Mouse (Mus musculus): ENCODE data around the gene Nppb. TPM values are rescaled to one million over a fixed set of nuclear protein-coding genes. Genes with fewer than 3 reads are reported as not detected.
A peak's percentile ranks its signal among the peaks of the same experiment; 100 is the strongest.

Gene Nppb
- total and polyA plus RNA-seq, 3 experiments = not detected

- TF ChIP-seq RCOR1 (conservative IDR thresholded peaks at IDR 0.05; ENCODE audit: low read depth, low read length) (no peak), JUN (IDR thresholded peaks at IDR 0.05; ENCODE audit: insufficient read depth, low read depth, low read length) (no peak)
Measured at GRCm38 (mm10) chr4:147978391-147978790, 7.2 kb upstream of the Nppb start (continued).

GRCm38 (mm10) chr4:147979441-147979860 is 6.1 kb upstream of the Nppb start:
- H3K9ac ChIP-seq (ENCODE audit: insufficient read depth, low read depth) = no peak overlapping the region
- H3K79me2 ChIP-seq (replicated peaks; ENCODE audit: control insufficient read depth, extremely low read depth, insufficient read depth, poor library complexity, severe bottlenecking) = no peaks in the 10 kb centered on the region
- H3K4me2 ChIP-seq (ENCODE audit: insufficient read depth, low read depth, poor library complexity, severe bottlenecking) = no peak overlapping the region
- no peak for TF ChIP-seq UBTF (IDR thresholded peaks at IDR 0.05; ENCODE audit: low read depth, low read length)
- no peak overlapping the region for H3K4me3 ChIP-seq (replicated peaks in 1 of 3; ENCODE audit: low read depth in 2 of 3, low read length in 2 of 3, poor library complexity in 1 of 3)
- H3K27me3 ChIP-seq (replicated peaks) = peaks cover 79% of the 10 kb centered on the region
- H3K27ac ChIP-seq (ENCODE audit: insufficient read depth, low read depth) = no peak overlapping the region
- H3K9me3 ChIP-seq (replicated peaks; ENCODE audit: low read length) = peaks cover 11% of the 10 kb centered on the region
- dilution Hi-C loops (cut with MboI; ENCODE audit: extremely low pct_ligation_motif_present, extremely low pct_unique_long_range_greater_than_20kb, low sequenced_read_pairs) (no loop called here), in situ Hi-C loops (cut with MboI; ENCODE audit: low pct_ligation_motif_present, low pct_unique_long_range_greater_than_20kb, low sequenced_read_pairs) (no loop called here)
- no peak for DNase-seq (ENCODE audit: extremely low read depth)
- no peaks in the 10 kb centered on the region for H3K36me3 ChIP-seq (replicated peaks in 1 of 2; ENCODE audit: control insufficient read depth in 1 of 2, insufficient read depth in 1 of 2, low read length in 1 of 2)
- no peaks in the 10 kb centered on the region for H3K4me1 ChIP-seq (ENCODE audit: control insufficient read depth in 1 of 2, insufficient read depth in 2 of 2)

GRCm38 (mm10) chr4:147993571-147994095 is 8.0 kb downstream of the Nppb start:
- H3K9ac ChIP-seq (ENCODE audit: insufficient read depth, low read depth) = no peak overlapping the region
- in situ Hi-C loops (cut with MboI; ENCODE audit: low pct_ligation_motif_present, low pct_unique_long_range_greater_than_20kb, low sequenced_read_pairs) = no loop called here

GRCm38 (mm10) chr4:147995311-147995710 is 9.7 kb downstream of the Nppb start:
- Histone ChIP-seq H3K27ac (ENCODE audit: insufficient read depth, low read depth) (no peak overlapping the region), H3K4me1 (ENCODE audit: control insufficient read depth in 1 of 2, insufficient read depth in 2 of 2) (no peaks in the 10 kb centered on the region; a peak in 1 of 4 replicates), H3K9ac (ENCODE audit: insufficient read depth, low read depth) (no peak overlapping the region), H3K4me2 (ENCODE audit: insufficient read depth, low read depth, poor library complexity, severe bottlenecking) (no peak overlapping the region), H3K36me3 (replicated peaks in 1 of 2; ENCODE audit: control insufficient read depth in 1 of 2, insufficient read depth in 1 of 2, low read length in 1 of 2) (no peaks in the 10 kb centered on the region), H3K79me2 (replicated peaks; ENCODE audit: control insufficient read depth, extremely low read depth, insufficient read depth, poor library complexity, severe bottlenecking) (no peaks in the 10 kb centered on the region), H3K27me3 (replicated peaks) (peaks cover 3% of the 10 kb centered on the region), H3K9me3 (replicated peaks; ENCODE audit: low read length) (no peaks in the 10 kb centered on the region), H3K4me3 (replicated peaks in 1 of 3; ENCODE audit: low read depth in 2 of 3, low read length in 2 of 3, poor library complexity in 1 of 3) (no peak overlapping the region)
- in situ Hi-C loops (cut with MboI; ENCODE audit: low pct_ligation_motif_present, low pct_unique_long_range_greater_than_20kb, low sequenced_read_pairs) (no loop called here), dilution Hi-C loops (cut with MboI; ENCODE audit: extremely low pct_ligation_motif_present, extremely low pct_unique_long_range_greater_than_20kb, low sequenced_read_pairs) (no loop called here)
- no peak for DNase-seq (ENCODE audit: extremely low read depth)
- TF ChIP-seq MAZ (IDR thresholded peaks at IDR 0.05; ENCODE audit: low read depth, low read length) (no peak), MYC (IDR thresholded peaks at IDR 0.05; ENCODE audit: low read depth, low read length) (no peak), CTCF (conservative IDR thresholded peaks at IDR 0.05 in 1 of 2, IDR thresholded peaks at IDR 0.05 in 1 of 2; ENCODE audit: low read depth in 2 of 2, low read length in 2 of 2) (no peak), MEF2A (IDR thresholded peaks at IDR 0.05; ENCODE audit: borderline replicate concordance, low read depth, low read length) (no peak), JUND (conservative IDR thresholded peaks at IDR 0.05; ENCODE audit: low read depth, low read length) (no peak), GABPA (IDR thresholded peaks at IDR 0.05; ENCODE audit: insufficient replicate concordance, low read depth, low read length) (no peak), ZNF384 (IDR thresholded peaks at IDR 0.05; ENCODE audit: low read depth, low read length) (no peak), CHD1 (IDR thresholded peaks at IDR 0.05; ENCODE audit: low read depth, low read length) (no peak), POLR2A (IDR thresholded peaks at IDR 0.05; ENCODE audit: low read depth, low read length) (no peak), CHD2 (IDR thresholded peaks at IDR 0.05; ENCODE audit: low read length) (no peak), PAX5 (IDR thresholded peaks at IDR 0.05; ENCODE audit: low read length) (no peak), MAFK (IDR thresholded peaks at IDR 0.05; ENCODE audit: insufficient replicate concordance, low read length) (no peak), POLR2AphosphoS2 (IDR thresholded peaks at IDR 0.05; ENCODE audit: low read depth, low read length) (no peak), ZC3H11A (IDR thresholded peaks at IDR 0.05; ENCODE audit: low read depth, low read length) (no peak), NELFE (IDR thresholded peaks at IDR 0.05; ENCODE audit: low read depth, low read length) (no peak)

More at GRCm38 (mm10) chr4:147993571-147994095, 8.0 kb downstream of the Nppb start:
- H3K4me1 ChIP-seq (ENCODE audit: control insufficient read depth in 1 of 2, insufficient read depth in 2 of 2) = no peaks in the 10 kb centered on the region; a peak in 1 of 4 replicates
- H3K9me3 ChIP-seq (replicated peaks; ENCODE audit: low read length) = no peaks in the 10 kb centered on the region
- H3K27me3 ChIP-seq (replicated peaks) = peaks cover 11% of the 10 kb centered on the region
- no peaks in the 10 kb centered on the region for H3K79me2 ChIP-seq (replicated peaks; ENCODE audit: control insufficient read depth, extremely low read depth, insufficient read depth, poor library complexity, severe bottlenecking)
- H3K4me2 ChIP-seq (ENCODE audit: insufficient read depth, low read depth, poor library complexity, severe bottlenecking) = peak overlapping the region; percentile 38; the same call in 1 of the 2 replicates
- TF ChIP-seq MAZ (IDR thresholded peaks at IDR 0.05; ENCODE audit: low read depth, low read length) (no peak), POLR2A (IDR thresholded peaks at IDR 0.05; ENCODE audit: low read depth, low read length) (no peak), ETS1 (conservative IDR thresholded peaks at IDR 0.05; ENCODE audit: low read depth, low read length) (no peak), GABPA (IDR thresholded peaks at IDR 0.05; ENCODE audit: insufficient replicate concordance, low read depth, low read length) (no peak), KAT2A (IDR thresholded peaks at IDR 0.05; ENCODE audit: insufficient replicate concordance, low read length) (no peak), SMC3 (IDR thresholded peaks at IDR 0.05; ENCODE audit: low read depth, low read length) (no peak), ELF1 (IDR thresholded peaks at IDR 0.05; ENCODE audit: low read depth, low read length) (no peak), ZKSCAN1 (IDR thresholded peaks at IDR 0.05; ENCODE audit: borderline replicate concordance, low read depth, low read length) (no peak), CHD1 (IDR thresholded peaks at IDR 0.05; ENCODE audit: low read depth, low read length) (no peak), HCFC1 (IDR thresholded peaks at IDR 0.05; ENCODE audit: low read depth, low read length) (no peak), E2F4 (IDR thresholded peaks at IDR 0.05; ENCODE audit: insufficient replicate concordance, low read depth, low read length) (no peak), ZC3H11A (IDR thresholded peaks at IDR 0.05; ENCODE audit: low read depth, low read length) (no peak), BHLHE40 (IDR thresholded peaks at IDR 0.05; ENCODE audit: low read depth, low read length) (no peak), NELFE (IDR thresholded peaks at IDR 0.05; ENCODE audit: low read depth, low read length) (no peak), NRF1 (IDR thresholded peaks at IDR 0.05; ENCODE audit: low read depth, low read length) (no peak), SIN3A (IDR thresholded peaks at IDR 0.05; ENCODE audit: low read length) (no peak), MAFK (IDR thresholded peaks at IDR 0.05; ENCODE audit: insufficient replicate concordance, low read length) (no peak), MXI1 (IDR thresholded peaks at IDR 0.05; ENCODE audit: low read depth, low read length) (no peak), MEF2A (IDR thresholded peaks at IDR 0.05; ENCODE audit: borderline replicate concordance, low read depth, low read length) (no peak)
- peak overlapping the region in 1 of 3 experiments; percentile 22 for H3K4me3 ChIP-seq (replicated peaks in 1 of 3; ENCODE audit: low read depth in 2 of 3, low read length in 2 of 3, poor library complexity in 1 of 3)
- no peak overlapping the region for H3K27ac ChIP-seq (ENCODE audit: insufficient read depth, low read depth)
- H3K36me3 ChIP-seq (replicated peaks in 1 of 2; ENCODE audit: control insufficient read depth in 1 of 2, insufficient read depth in 1 of 2, low read length in 1 of 2) = no peaks in the 10 kb centered on the region
- dilution Hi-C loops (cut with MboI; ENCODE audit: extremely low pct_ligation_motif_present, extremely low pct_unique_long_range_greater_than_20kb, low sequenced_read_pairs) = no loop called here
- DNase-seq (ENCODE audit: extremely low read depth) = no peak
